In genomic region chr12:85110698-85111592, GRCm38 (mm10) we compare ENCODE assay signal across 8 mouse cellular contexts. TPM values are rescaled to one million over a fixed set of nuclear protein-coding genes. Genes with fewer than 3 reads are reported as not detected.
DNase-seq lines count a peak whose midpoint lies in the region; ATAC-seq and TF ChIP-seq lines count a peak whose summit lies in the region.

Prox2 (minus strand) TSS chr12:85110759.
Dlst (plus strand) TSS chr12:85110833.

- H3K4me1 ChIP-seq in hindbrain, embryonic 12.5 days: peaks cover 33% of the 10 kb centered on the region

- no peaks in the 10 kb centered on the region for H3K27me3 ChIP-seq in Patski
- no peaks in the 10 kb centered on the region for H3K27me3 ChIP-seq in hindbrain, embryonic 12.5 days

- no peak for TF ChIP-seq CTCF in Patski (IDR thresholded peaks at IDR 0.05)

- CTCF ChIA-PET in Patski (lab: Charles Lee): interaction anchor here (1.9 kb wide), 1 partner anchor 19 kb away, joined by 7 read pairs; no protein-coding TSS in a partner anchor

- peak within 1 kb of the TSS; percentile 81 for H3K4me3 ChIP-seq in hindbrain, embryonic 12.5 days

- peak within 1 kb of the TSS; percentile 75 for H3K4me2 ChIP-seq in hindbrain, embryonic 12.5 days (replicated peaks)

- under 1% methylated on average over 83 of the region's 83 CpGs for WGBS in hindbrain, embryonic 12.5 days

- H3K36me3 ChIP-seq in hindbrain, embryonic 12.5 days: peaks cover 3% of the 10 kb centered on the region; the same call in 1 of the 2 replicates

- POLR2A ChIA-PET in Patski (lab: Charles Lee): interaction anchor here (1.0 kb wide), 1 partner anchor 19 kb away, joined by 3 read pairs; no protein-coding TSS in a partner anchor

- DNase-seq in Patski (ENCODE audit: low read depth, low spot score): no peak
- DNase-seq in cerebellum, postnatal 10 days: peak; percentile 93 to 95
- DNase-seq in frontal cortex, postnatal 10 days (ENCODE audit: low spot score in 2 of 2): peak; percentile 73 to 85
- DNase-seq in layer of hippocampus, postnatal 14 days (ENCODE audit: low spot score in 2 of 2): peak; percentile 89
- DNase-seq in lung, postnatal 10 days: peak; percentile 92
- DNase-seq in ovary, postnatal 14 days (ENCODE audit: low spot score): peak; percentile 83
- peak; percentile 74 to 80 for DNase-seq in thymus, postnatal 10 days (ENCODE audit: low spot score in 2 of 2)

- no peaks in the 10 kb centered on the region for H3K9me3 ChIP-seq in hindbrain, embryonic 12.5 days (replicated peaks)

- peak within 1 kb of the TSS; percentile 78 for H3K27ac ChIP-seq in hindbrain, embryonic 12.5 days

- H3K9ac ChIP-seq in hindbrain, embryonic 12.5 days: peak within 1 kb of the TSS; percentile 92

- in situ Hi-C loops in Patski (cut with MboI; ENCODE audit: low pct_unique_long_range_greater_than_20kb): no loop called here

- ATAC-seq in Patski: peak; percentile 79
- ATAC-seq in hindbrain, embryonic 12.5 days (ENCODE audit: low FRiP score): peak; percentile 97

RNA-seq across cellular contexts. Expression of gene Prox2, which starts in this region (rescaled TPM):
- polyA plus RNA-seq in Patski (2021): 2.7 TPM
- polyA plus RNA-seq in hindbrain, embryonic 12.5 days (2016; fragmentation: Nextera tagmentation; extraction: Ambion mirVana): 3.2 and 4.0 TPM in 2 replicates
- total RNA-seq in layer of hippocampus, postnatal 14 days (2021): 1 to 10 TPM; 2.1 to 2.4 TPM

RNA-seq across cellular contexts. Expression of gene Dlst, which starts in this region (rescaled TPM):
- 194 TPM for polyA plus RNA-seq in Patski (2021)
- polyA plus RNA-seq in hindbrain, embryonic 12.5 days (2016; fragmentation: Nextera tagmentation; extraction: Ambion mirVana): 102 and 109 TPM in 2 replicates
- total RNA-seq in layer of hippocampus, postnatal 14 days (2021): 100 to 1,000 TPM; 169 to 175 TPM
